Mouse (Mus musculus) skeletal muscle tissue, postnatal 0 days (tissue): Measurements from ENCODE around the gene Cit. TPM values are rescaled to one million over a fixed set of nuclear protein-coding genes. Genes with fewer than 3 reads are reported as not detected.

ENCODE experiments used
- polyA plus RNA-seq: library from polyadenylated mRNA; unstranded; fragments of >200 nt; fragmentation: Nextera tagmentation; extraction: Ambion mirVana; gene quantifications from 2 replicates; pipeline ENCODE4 v1.2.1, GENCODE M21; 2015

Cit gene
- polyA plus RNA-seq = 4.8 and 4.9 TPM in 2 replicates

GRCm38 (mm10) chr5:115844766-115845634 lies at the start of gene Cit:
Gene Cit, plus strand, starts transcription at chr5:115845278.

GRCm38 (mm10) chr5:116024327-116024739 lies 179.3 kb downstream of the Cit start, which contains the start of gene Prkab1:
Gene Prkab1, minus strand, starts transcription at chr5:116024508.

Other genes starting within 250 kb of the Cit start
- gene Rab35, start 213.4 kb upstream of the Cit start, polyA plus RNA-seq = 12.3 and 12.5 TPM in 2 replicates
- 6.7 and 8.8 TPM in 2 replicates for gene Bicdl1, start 113.7 kb upstream of the Cit start, polyA plus RNA-seq
- 23.9 and 27.1 TPM in 2 replicates for gene Prkab1, start 179.2 kb downstream of the Cit start, polyA plus RNA-seq
- 9.4 and 11.6 TPM in 2 replicates for gene Tmem233, start 238.0 kb downstream of the Cit start, polyA plus RNA-seq